Mouse (Mus musculus) forebrain, postnatal 0 days (tissue): ENCODE measurements around the gene Rilpl1. TPM values are rescaled to one million over a fixed set of nuclear protein-coding genes. Genes with fewer than 3 reads are reported as not detected.
"Not testable (repeated sequence)": the region's sequence is repeated elsewhere in the genome, so short reads cannot be mapped to it uniquely, and the experiment has no call there.

ENCODE experiments used
- ATAC-seq: fragments of 200-750 bp; cut with Nextera tagmentation; 2 replicates; pipeline ENCODE4 v1.8.0; 2017; ENCODE audit warnings: mild to moderate bottlenecking, moderate library complexity
- DNase-seq: peaks from one replicate; pipeline ENCODE4 v3.0.0-alpha.2; 2015
- H3K27ac ChIP-seq: fragments of 300-500 bp; sonication (generic); 2 replicates; pipeline ENCODE4 v1.5.1; 2014; ENCODE audit warnings: low read depth, mild to moderate bottlenecking, antibody characterized with exemption, low read length, moderate library complexity, mixed read lengths
- H3K27me3 ChIP-seq: fragments of 300-500 bp; sonication (generic); 2 replicates; pipeline ENCODE4 v1.6.1; 2014; ENCODE audit warnings: mild to moderate bottlenecking, low read length, mixed read lengths; ENCODE audit not compliant: insufficient read depth
- H3K36me3 ChIP-seq: fragments of 300-500 bp; sonication (generic); 2 replicates; pipeline ENCODE4 v1.6.1; 2014; ENCODE audit warnings: mild to moderate bottlenecking, moderate library complexity; ENCODE audit not compliant: insufficient read depth
- H3K4me1 ChIP-seq: fragments of 300-500 bp; sonication (generic); 2 replicates; pipeline ENCODE4 v1.6.1; 2014; ENCODE audit warnings: antibody characterized with exemption; ENCODE audit not compliant: insufficient read depth
- H3K4me2 ChIP-seq: fragments of 300-500 bp; sonication (generic); 2 replicates; pipeline ENCODE4 v1.6.1; 2014; ENCODE audit warnings: low read depth, mild to moderate bottlenecking, moderate library complexity
- H3K4me3 ChIP-seq: fragments of 300-500 bp; sonication (generic); 2 replicates; pipeline ENCODE4 v1.5.1; 2014; ENCODE audit warnings: low read depth, low read length, mixed read lengths
- H3K9ac ChIP-seq: fragments of 300-500 bp; sonication (generic); 2 replicates; pipeline ENCODE4 v1.6.1; 2014; ENCODE audit warnings: mild to moderate bottlenecking
- H3K9me3 ChIP-seq: fragments of 300-500 bp; sonication (generic); 2 replicates; pipeline ENCODE4 v1.6.1; 2016; ENCODE audit warnings: low read length
- CTCF ChIP-seq: sonication (generic); IDR thresholded peaks from 2 replicates; pipeline ENCODE4 v1.5.1; 2016; ENCODE audit warnings: antibody characterized with exemption, control low read depth, low read depth
- WGBS: fragments of 180-500 bp; shearing (Covaris S2); extraction: QIAGEN DNeasy Blood & Tissue Kit; methylation state at CpG from one replicate; pipeline ENCODE4 v1.1.7; 2014; 5-methylcytosine and 5-hydroxymethylcytosine counted together
- polyA plus RNA-seq: library from polyadenylated mRNA; unstranded; fragments of >200 nt; fragmentation: Nextera tagmentation; extraction: Ambion mirVana; gene quantifications from 2 replicates; pipeline ENCODE4 v1.2.1, GENCODE M21; 2015
- total RNA-seq: library from RNA; depleted of rRNA; stranded (reverse); fragments of >200 nt; gene quantifications from 2 replicates; pipeline ENCODE4 v1.2.3, GENCODE M21; 2014

Rilpl1 gene
- total and polyA plus RNA-seq, 2 experiments from 2014 or later: 10.0 to 11.8 TPM

DNA sequence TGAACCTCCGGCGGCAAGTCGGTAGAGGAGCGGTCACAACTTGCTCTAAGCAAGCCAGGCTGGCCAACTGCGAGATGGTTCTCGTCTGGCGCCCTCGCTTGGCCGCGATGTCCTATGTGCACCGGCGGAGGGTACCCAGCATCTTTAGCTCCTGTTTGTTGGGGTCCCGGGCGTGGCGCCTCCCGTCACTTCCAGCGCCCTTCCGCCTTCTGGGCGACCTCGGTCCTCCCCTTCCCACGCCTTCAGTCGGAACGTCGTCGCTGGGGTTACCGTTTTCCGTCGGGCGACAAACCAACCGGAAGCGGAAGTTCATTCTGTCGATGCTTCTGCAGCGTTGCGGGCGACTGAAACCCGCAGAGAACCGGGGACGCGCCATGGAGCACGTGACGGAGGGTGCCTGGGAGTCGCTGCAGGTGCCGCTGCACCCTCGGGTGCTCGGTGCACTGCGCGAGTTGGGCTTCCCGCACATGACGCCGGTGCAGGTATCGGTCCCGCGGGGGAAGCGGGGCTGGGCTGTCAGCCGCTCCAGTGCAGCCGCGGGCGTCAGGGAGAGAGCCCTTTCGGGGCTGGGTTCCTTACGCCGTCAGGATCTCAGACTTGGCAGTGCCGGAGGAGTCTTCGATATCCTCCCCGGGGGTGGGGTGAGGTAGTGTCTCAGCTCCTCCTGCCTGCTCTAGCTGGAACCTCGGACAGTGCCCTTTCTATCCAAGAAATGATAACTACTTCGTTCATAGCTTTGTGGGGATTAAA lies 21.5 kb upstream of the Rilpl1 start, which contains the start of gene Ddx55:
TSS of gene Ddx55 (plus strand) at position 307 of the 750 bp plus-strand sequence.
- peaks cover 33% of the 10 kb centered on the region for H3K36me3 ChIP-seq
- H3K4me1 ChIP-seq: peaks cover 6% of the 10 kb centered on the region; the same call in 1 of the 2 replicates
- H3K27ac ChIP-seq: peak within 1 kb of the TSS; percentile 70
- DNase-seq (peak; percentile 93), ATAC-seq (peak; percentile 95)
- under 1% methylated on average over 66 of the region's 66 CpGs for WGBS
- peak; percentile 53 for TF ChIP-seq CTCF
- H3K4me2 ChIP-seq: peak within 1 kb of the TSS; percentile 82
- peak within 1 kb of the TSS; percentile 70 for H3K9ac ChIP-seq
- peak within 1 kb of the TSS; percentile 67 for H3K4me3 ChIP-seq
- H3K27me3 ChIP-seq: no peaks in the 10 kb centered on the region
- H3K9me3 ChIP-seq: no peaks in the 10 kb centered on the region

DNA sequence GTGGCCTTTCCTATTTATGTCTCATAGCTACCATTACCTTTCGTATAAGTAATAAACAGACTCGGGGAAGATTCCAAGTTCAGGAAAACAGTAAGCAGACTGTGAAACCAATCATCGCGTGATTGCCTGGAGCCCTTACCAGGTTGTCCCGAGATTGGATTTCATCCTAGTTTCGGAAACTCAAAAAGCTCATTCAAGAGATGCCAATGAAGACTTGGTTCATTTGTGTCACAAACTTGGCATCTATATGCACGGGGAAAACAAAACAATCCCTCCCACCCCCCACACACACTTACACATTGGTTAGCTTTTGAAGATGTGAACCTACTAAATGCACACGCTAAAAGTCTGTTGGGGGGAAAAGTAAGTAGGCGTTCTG lies 20.9 kb upstream of the Rilpl1 start:
- Histone ChIP-seq H3K9ac (peak overlapping the region; percentile 70), H3K4me2 (peak overlapping the region; percentile 82), H3K27ac (peak overlapping the region; percentile 70), H3K4me3 (peak overlapping the region; percentile 67), H3K9me3 (no peaks in the 10 kb centered on the region), H3K36me3 (peaks cover 33% of the 10 kb centered on the region), H3K4me1 (peaks cover 6% of the 10 kb centered on the region; the same call in 1 of the 2 replicates), H3K27me3 (no peaks in the 10 kb centered on the region)
- TF ChIP-seq CTCF: no peak
- DNase-seq (peak; percentile 22), ATAC-seq (peak; percentile 9; the same call in 1 of the 2 replicates)
- 7% methylated on average over 9 of the region's 9 CpGs for WGBS

DNA sequence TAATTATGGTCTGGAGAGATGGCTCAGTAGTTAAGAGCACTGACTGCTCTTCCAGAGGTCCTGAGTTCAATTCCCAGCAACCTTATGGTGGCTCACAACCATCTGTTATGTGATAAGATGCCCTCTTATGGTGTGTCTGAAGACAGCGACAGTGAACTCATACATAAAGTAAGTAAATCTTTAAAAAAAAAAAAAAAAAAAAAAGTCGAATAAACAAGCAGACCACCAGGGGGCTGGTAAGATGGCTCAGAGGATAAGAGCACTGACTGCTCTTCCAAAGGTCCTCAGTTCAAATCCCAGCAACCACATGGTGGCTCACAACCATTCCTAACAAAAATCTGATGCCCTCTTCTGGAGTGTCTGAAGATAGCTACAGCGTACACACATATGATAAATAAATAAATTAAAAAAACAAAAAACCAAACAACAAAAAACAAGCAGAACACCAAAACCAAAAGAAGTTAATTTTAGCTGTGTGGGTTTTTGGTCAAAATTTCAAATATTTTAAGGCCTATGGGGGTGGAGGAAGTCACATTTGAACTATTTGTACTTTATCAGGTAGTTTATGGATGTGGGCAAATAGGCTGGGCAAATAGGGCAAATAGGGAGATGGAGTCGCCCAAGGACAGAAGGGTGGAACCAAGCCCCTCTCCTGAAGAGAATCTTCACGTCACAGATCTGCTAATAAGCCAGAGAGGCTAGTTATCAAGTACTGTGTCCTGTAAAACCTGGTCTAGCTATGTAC lies 20.3 kb upstream of the Rilpl1 start:
- ATAC-seq, H3K27ac ChIP-seq, DNase-seq, H3K9me3 ChIP-seq, H3K9ac ChIP-seq, H3K4me1 ChIP-seq, H3K27me3 ChIP-seq: not testable (repeated sequence)
- peak; percentile 26; the same call in 1 of the 2 replicates for TF ChIP-seq CTCF
- WGBS: 30% methylated on average over 5 of the region's 5 CpGs
- peak overlapping the region; percentile 82 for H3K4me2 ChIP-seq
- H3K4me3 ChIP-seq: peak overlapping the region; percentile 67; the same call in 1 of the 2 replicates
- peaks cover 32% of the 10 kb centered on the region for H3K36me3 ChIP-seq

DNA sequence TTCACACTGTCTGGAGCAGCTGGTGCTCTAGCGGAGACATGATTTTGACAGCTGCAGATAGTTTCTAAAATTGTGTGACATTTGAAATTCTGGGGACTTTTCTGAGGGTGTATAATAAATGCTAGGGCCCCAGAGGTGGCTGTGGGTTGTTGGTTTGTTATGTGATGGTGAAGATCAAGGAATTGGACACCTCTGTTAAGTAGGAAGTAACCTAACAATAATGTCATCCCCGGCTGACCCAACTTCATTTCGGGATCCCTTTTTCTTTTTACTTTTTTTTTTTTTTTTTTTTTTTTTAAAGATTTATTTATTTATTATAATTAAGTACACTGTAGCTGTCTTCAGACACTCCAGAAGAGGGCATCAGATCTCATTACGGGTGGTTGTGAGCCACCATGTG lies 19.5 kb upstream of the Rilpl1 start:
- not testable (repeated sequence) for H3K9ac ChIP-seq, H3K4me1 ChIP-seq, H3K27ac ChIP-seq, DNase-seq, ATAC-seq, H3K9me3 ChIP-seq, H3K4me2 ChIP-seq, H3K4me3 ChIP-seq, H3K27me3 ChIP-seq
- H3K36me3 ChIP-seq: peaks cover 34% of the 10 kb centered on the region
- 89% methylated on average over 3 of the region's 4 CpGs for WGBS

DNA sequence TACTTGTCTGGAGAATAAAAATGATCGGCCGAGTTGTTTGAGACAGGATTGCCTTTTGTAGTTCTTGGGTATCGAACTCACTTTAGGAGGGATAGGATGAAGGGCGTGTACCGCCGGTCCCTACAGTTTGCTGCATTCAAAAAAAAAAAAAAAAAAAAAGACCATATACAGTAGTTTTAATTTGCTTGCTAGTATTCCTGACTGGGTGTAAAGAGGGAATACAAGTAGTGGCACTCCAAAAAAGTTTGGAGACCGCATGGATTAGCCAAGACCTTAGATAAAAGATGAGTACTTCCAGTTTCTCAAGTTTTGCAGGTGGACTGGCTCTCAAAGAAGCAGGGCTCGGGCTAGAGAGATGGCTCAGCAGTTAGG lies 10.4 kb upstream of the Rilpl1 start:
- Histone ChIP-seq H3K4me2 (peak overlapping the region; percentile 82), H3K4me1 (peaks cover 7% of the 10 kb centered on the region), H3K27ac (no peak overlapping the region), H3K9me3 (no peaks in the 10 kb centered on the region), H3K9ac (peak overlapping the region; percentile 66), H3K27me3 (no peaks in the 10 kb centered on the region), H3K4me3 (peak overlapping the region; percentile 76), H3K36me3 (peaks cover 26% of the 10 kb centered on the region)
- WGBS: 12% methylated on average over 8 of the region's 8 CpGs
- no peak for ATAC-seq
- no peak for TF ChIP-seq CTCF
- DNase-seq: no peak

DNA sequence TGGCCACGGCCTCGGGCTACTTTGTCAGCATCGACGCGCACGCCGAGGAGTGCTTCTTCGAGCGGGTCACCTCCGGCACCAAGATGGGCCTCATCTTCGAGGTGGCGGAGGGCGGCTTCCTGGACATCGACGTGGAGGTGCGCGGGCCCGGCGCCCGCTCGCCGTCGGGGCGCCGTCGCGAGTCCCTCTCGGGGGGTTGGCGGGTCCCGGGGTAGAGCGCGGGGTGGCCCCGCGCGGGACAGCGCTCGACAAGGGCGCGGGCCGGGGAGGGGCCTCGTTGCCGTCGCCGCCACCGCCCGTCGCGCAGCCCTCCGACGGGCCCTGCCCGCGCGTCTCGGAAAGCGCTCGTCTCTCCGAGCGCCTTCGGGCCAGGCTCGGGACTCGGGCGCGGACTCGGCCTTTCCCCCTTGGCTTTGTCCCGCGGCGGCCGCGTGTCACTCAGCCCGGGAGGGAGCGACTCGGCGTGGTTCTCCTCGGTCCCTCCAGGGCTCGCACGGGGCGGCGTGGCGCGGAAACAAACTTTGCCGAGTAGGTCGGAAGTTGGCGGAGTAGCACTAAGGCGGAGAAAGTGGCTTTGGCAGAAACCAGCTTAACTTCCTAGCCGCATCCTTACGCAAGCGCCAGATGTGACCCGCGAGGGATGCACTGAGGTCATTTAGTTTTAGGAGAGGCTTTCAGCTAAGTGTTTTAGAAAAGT lies 9.9 kb upstream of the Rilpl1 start:
- Histone ChIP-seq H3K4me2 (peak overlapping the region; percentile 82), H3K9me3 (no peaks in the 10 kb centered on the region), H3K4me3 (peak overlapping the region; percentile 76), H3K9ac (peak overlapping the region; percentile 66), H3K36me3 (peaks cover 20% of the 10 kb centered on the region), H3K27me3 (no peaks in the 10 kb centered on the region), H3K4me1 (peaks cover 7% of the 10 kb centered on the region), H3K27ac (peak overlapping the region; percentile 72)
- DNase-seq (peak; percentile 69), ATAC-seq (peak; percentile 80)
- no peak for TF ChIP-seq CTCF
- WGBS: 3% methylated on average over 77 of the region's 89 CpGs
